Mouse (Mus musculus) heart, adult 2 months (tissue): ENCODE measurements around the gene Actr5.

Experiments used
- CTCF ChIP-seq: fragments of 200-600 bp; IDR thresholded peaks from 2 replicates; pipeline ENCODE4 v1.8.1; 2022; ENCODE audit warnings: antibody characterized with exemption, mild to moderate bottlenecking, moderate library complexity
- EP300 ChIP-seq: fragments of 200-500 bp; IDR thresholded peaks from 2 replicates; pipeline ENCODE4 v1.6.1; 2011; ENCODE audit warnings: low read depth, low read length, control low read depth; ENCODE audit not compliant: insufficient read depth
- POLR2A ChIP-seq: fragments of 200-500 bp; IDR thresholded peaks from 2 replicates; pipeline ENCODE4 v1.6.1; 2011; ENCODE audit warnings: mild to moderate bottlenecking, low read depth, low read length, control low read depth; ENCODE audit not compliant: insufficient read depth

- no peak for TF ChIP-seq POLR2A
- no peak for TF ChIP-seq EP300
- no peak for TF ChIP-seq CTCF
These were observed 543 bp downstream of the Actr5 start for GRCm38 (mm10) chr2:158625231-158625630.
